Mouse (Mus musculus) small intestine, adult 2 months (tissue): Measurements from ENCODE around the gene Ormdl1. TPM values are rescaled to one million over a fixed set of nuclear protein-coding genes. Genes with fewer than 3 reads are reported as not detected.

Experiments
- H3K27ac ChIP-seq: fragments of 200-500 bp; 2 replicates; pipeline ENCODE4 v1.5.1; 2012; ENCODE audit warnings: low read depth, low read length, control low read depth, inconsistent platforms; ENCODE audit not compliant: insufficient read depth
- H3K27me3 ChIP-seq: fragments of 200-500 bp; 2 replicates; pipeline ENCODE4 v1.6.1; 2012; ENCODE audit warnings: mild to moderate bottlenecking, moderate library complexity, low read length, inconsistent platforms; ENCODE audit not compliant: control insufficient read depth, insufficient read depth
- H3K36me3 ChIP-seq: fragments of 200-500 bp; 2 replicates; pipeline ENCODE4 v1.6.1; 2012; ENCODE audit warnings: mild to moderate bottlenecking, low read length, control low read depth, inconsistent platforms; ENCODE audit not compliant: control insufficient read depth, insufficient read depth
- H3K4me1 ChIP-seq: fragments of 200-500 bp; 2 replicates; pipeline ENCODE4 v1.6.1; 2012; ENCODE audit warnings: low read length, inconsistent platforms, mixed read lengths; ENCODE audit not compliant: control insufficient read depth, insufficient read depth, insufficient read length
- H3K4me3 ChIP-seq: fragments of 200-500 bp; 2 replicates; pipeline ENCODE4 v1.5.1; 2012; ENCODE audit warnings: low read depth, mild to moderate bottlenecking, control low read depth, inconsistent platforms, low read length, moderate library complexity
- CTCF ChIP-seq: fragments of 200-500 bp; IDR thresholded peaks from 2 replicates; pipeline ENCODE4 v1.5.1; 2012; ENCODE audit warnings: low read depth, mild to moderate bottlenecking, control low read depth, inconsistent platforms, low read length, moderate library complexity, mixed read lengths; ENCODE audit not compliant: insufficient replicate concordance, insufficient read length; ENCODE audit errors: extremely low read depth
- POLR2A ChIP-seq: fragments of 200-500 bp; IDR thresholded peaks from 2 replicates; pipeline ENCODE4 v1.6.1; 2012; ENCODE audit warnings: low read depth, mild to moderate bottlenecking, control low read depth, inconsistent platforms, low read length, moderate library complexity
- WGBS: fragments of 180-500 bp; shearing (Covaris S2); methylation state at CpG from one replicate; pipeline ENCODE4 v1.1.7; 2018; 5-methylcytosine and 5-hydroxymethylcytosine counted together
- polyA plus RNA-seq: library from polyadenylated mRNA; depleted of rRNA; stranded (reverse); fragments of >200 nt; gene quantifications from 2 replicates; pipeline ENCODE4 v1.2.3, GENCODE M21; 2012; rRNA removed

The Ormdl1 gene
- polyA plus RNA-seq, 1 experiment, result 4.4 TPM

DNA sequence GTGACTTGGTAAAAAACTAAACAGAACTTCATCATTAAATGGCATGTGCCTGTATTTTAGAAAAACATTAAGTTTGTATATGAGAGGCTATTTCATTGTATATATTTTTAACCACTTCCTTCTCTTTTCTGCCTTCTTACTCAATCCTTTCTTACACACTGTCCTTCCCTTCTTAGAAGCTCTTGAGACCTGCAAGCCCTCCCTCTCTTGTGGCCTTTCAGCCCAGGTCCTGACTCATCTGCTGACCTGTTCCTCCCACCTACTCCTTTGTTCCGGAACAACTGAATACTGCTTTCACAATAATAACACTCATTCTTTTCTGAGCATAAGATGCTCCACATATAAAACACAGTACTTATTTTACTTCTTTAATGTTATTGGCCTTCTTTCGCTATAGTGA, 44.2 kb downstream of the Ormdl1 start:
- no peaks in the 10 kb centered on the region for H3K4me1 ChIP-seq
- H3K27me3 ChIP-seq, result no peaks in the 10 kb centered on the region
- H3K27ac ChIP-seq, result no peak overlapping the region
- WGBS, result 97% methylated on average over 2 of the region's 2 CpGs
- H3K36me3 ChIP-seq, result peaks cover 13% of the 10 kb centered on the region
- TF ChIP-seq CTCF, result no peak
- TF ChIP-seq POLR2A, result no peak
- no peak overlapping the region for H3K4me3 ChIP-seq

DNA sequence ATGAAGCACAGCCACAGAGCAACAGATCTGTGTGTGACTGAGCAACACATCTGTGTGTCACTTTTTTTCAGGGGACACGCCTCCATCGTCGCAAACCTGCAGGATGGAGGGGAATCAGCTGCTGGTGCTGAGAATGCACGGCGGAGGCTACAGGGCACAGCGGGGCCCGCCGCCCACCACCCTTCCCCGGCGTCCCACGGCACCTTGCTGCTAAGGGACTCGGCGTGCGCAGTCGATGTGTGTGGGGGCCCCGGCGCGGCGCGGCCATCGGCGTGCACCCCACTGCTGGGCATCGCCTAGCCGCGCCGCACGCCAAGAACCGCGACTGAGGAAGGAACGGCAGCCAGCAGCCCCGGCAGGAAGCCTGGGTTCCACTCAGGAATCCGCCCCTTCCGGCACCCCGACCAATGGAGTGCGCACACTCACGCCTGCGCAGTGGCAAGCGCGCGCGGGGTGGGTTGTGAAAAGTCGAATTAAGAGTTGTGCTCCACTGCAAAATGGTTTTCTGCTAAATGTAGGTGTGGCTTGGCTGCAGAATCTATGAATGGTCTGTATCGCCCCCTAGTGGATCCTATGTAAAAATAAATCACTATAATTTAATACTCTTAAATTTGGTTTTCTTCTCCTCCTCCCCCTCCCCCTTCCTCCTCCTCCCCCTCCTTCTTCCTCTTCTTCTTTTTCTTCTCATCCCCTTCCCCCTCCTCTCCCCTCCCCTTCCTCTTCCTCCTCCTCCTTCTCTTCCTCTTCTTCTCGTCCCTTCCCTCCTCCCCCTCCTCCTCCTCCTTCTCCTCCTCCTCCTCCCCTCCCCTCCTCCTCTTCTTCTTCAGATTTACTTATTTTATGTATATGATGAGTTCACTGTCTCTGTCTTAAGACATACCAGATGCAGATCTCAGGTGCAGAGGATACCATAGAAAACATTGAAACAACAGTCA, 55.7 kb downstream of the Ormdl1 start, which contains the start of the genes Asdurf, Gm28551 and Asnsd1:
TSS of gene Asdurf (minus strand) at position 293 of the 935 bp plus-strand sequence.
TSS of gene Gm28551 (minus strand) at position 341 of the 935 bp plus-strand sequence.
TSS of gene Asnsd1 (minus strand) at position 426 of the 935 bp plus-strand sequence.
- Histone ChIP-seq H3K4me3 (peak within 1 kb of the TSS; percentile 96), H3K27ac (peak within 1 kb of the TSS; percentile 26; the same call in 1 of the 2 replicates), H3K27me3 (no peaks in the 10 kb centered on the region), H3K4me1 (no peaks in the 10 kb centered on the region; the same call in 1 of the 2 replicates), H3K36me3 (peaks cover 8% of the 10 kb centered on the region)
- TF ChIP-seq CTCF (peak; percentile 32; the same call in 1 of the 2 replicates), POLR2A (peak; percentile 78)
- under 1% methylated on average over 44 of the region's 44 CpGs for WGBS

DNA sequence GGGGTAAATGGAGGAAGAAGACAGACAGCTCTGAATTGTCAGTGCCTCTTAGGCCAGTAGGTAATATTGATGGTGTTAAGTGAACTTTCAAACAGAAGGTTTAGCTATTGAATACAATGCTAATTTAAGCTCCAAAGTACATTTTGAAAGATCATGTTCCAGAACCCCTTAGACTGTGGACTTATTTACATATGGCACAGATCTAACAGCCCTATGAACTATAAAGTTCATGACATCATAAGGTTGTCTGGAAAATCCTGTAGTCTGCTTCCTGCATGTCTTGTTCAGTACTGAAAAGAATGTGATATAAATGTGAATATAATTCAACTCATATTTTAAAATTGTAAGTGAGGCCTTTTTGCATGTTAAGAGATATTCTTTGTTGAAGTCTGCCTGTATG, 62.1 kb downstream of the Ormdl1 start:
- Histone ChIP-seq H3K36me3 (no peaks in the 10 kb centered on the region), H3K4me1 (no peaks in the 10 kb centered on the region), H3K4me3 (no peak overlapping the region), H3K27me3 (no peaks in the 10 kb centered on the region), H3K27ac (no peak overlapping the region)
- no peak for TF ChIP-seq CTCF
- TF ChIP-seq POLR2A, result no peak

Other genes with a start within 250 kb of the Ormdl1 start
- gene Mstn, start 235.5 kb upstream of the Ormdl1 start, polyA plus RNA-seq, result not detected in 2 replicates
- not detected in 2 replicates for gene 1700019A02Rik, start 109.5 kb upstream of the Ormdl1 start, polyA plus RNA-seq
- gene Pms1, start 77 bp upstream of the Ormdl1 start, polyA plus RNA-seq, result 0.19 and 0.42 TPM in 2 replicates
- gene Gm28778, start within 50 bp of the Ormdl1 start, polyA plus RNA-seq, result 12.2 and 22.5 TPM in 2 replicates
- gene Osgepl1, start 16.5 kb downstream of the Ormdl1 start, polyA plus RNA-seq, result 0.85 and 1.2 TPM in 2 replicates
- gene Asdurf, start 55.5 kb downstream of the Ormdl1 start, polyA plus RNA-seq, result not detected in 2 replicates
- not detected in 2 replicates for gene Gm28551, start 55.6 kb downstream of the Ormdl1 start, polyA plus RNA-seq
- 0.96 and 2.2 TPM in 2 replicates for gene Asnsd1, start 55.7 kb downstream of the Ormdl1 start, polyA plus RNA-seq